Mouse (Mus musculus): ENCODE data around the gene Gpr12. TPM values are rescaled to one million over a fixed set of nuclear protein-coding genes. Genes with fewer than 3 reads are reported as not detected.

Gene Gpr12
- not detected in 2 replicates for total RNA-seq (2014; rRNA removed; ENCODE audit: low replicate concordance)
- not detected in 2 replicates for polyA plus RNA-seq (2015; fragmentation: Nextera tagmentation; extraction: Ambion mirVana)

- Histone ChIP-seq H3K9ac (replicated peaks; ENCODE audit: low read depth, low read length) (no peak within 1 kb of the TSS), H3K27ac (ENCODE audit: low read depth) (no peak within 1 kb of the TSS), H3K4me2 (ENCODE audit: low read depth, low read length) (peak within 1 kb of the TSS; percentile 75), H3K4me1 (ENCODE audit: control insufficient read depth, insufficient read depth) (no peaks in the 10 kb centered on the region), H3K27me3 (ENCODE audit: control insufficient read depth, insufficient read depth, low read length) (peaks cover 39% of the 10 kb centered on the region), H3K9me3 (replicated peaks; ENCODE audit: control insufficient read depth, low read length) (no peaks in the 10 kb centered on the region), H3K36me3 (replicated peaks; ENCODE audit: control insufficient read depth, insufficient read depth, low read length) (no peaks in the 10 kb centered on the region), H3K4me3 (ENCODE audit: low read depth, low read length) (peak within 1 kb of the TSS; percentile 50)
- no peak for ATAC-seq (ENCODE audit: insufficient read depth, low read depth)
- TF ChIP-seq CTCF (IDR thresholded peaks at IDR 0.05; ENCODE audit: low read depth) = no peak
- TF ChIP-seq EP300 (IDR thresholded peaks at IDR 0.05; ENCODE audit: low read depth) = no peak
- WGBS = 2% methylated on average over 62 of the region's 64 CpGs
- no peak for DNase-seq (ENCODE audit: low spot score)
Measured at GRCm38 (mm10) chr5:146584478-146585306, at the start of gene Gpr12. Gpr12 (minus strand) TSS chr5:146585239.

GRCm38 (mm10) chr5:146631602-146632001 lies 46.6 kb upstream of the Gpr12 start:
- DNase-seq (ENCODE audit: low spot score) (no peak), ATAC-seq (ENCODE audit: insufficient read depth, low read depth) (no peak)
- TF ChIP-seq EP300 (IDR thresholded peaks at IDR 0.05; ENCODE audit: low read depth) (no peak), CTCF (IDR thresholded peaks at IDR 0.05; ENCODE audit: low read depth) (no peak)
- H3K4me1 ChIP-seq (ENCODE audit: control insufficient read depth, insufficient read depth) = no peaks in the 10 kb centered on the region
- H3K36me3 ChIP-seq (replicated peaks; ENCODE audit: control insufficient read depth, insufficient read depth, low read length) = no peaks in the 10 kb centered on the region
- H3K9ac ChIP-seq (replicated peaks; ENCODE audit: low read depth, low read length) = no peak overlapping the region
- H3K9me3 ChIP-seq (replicated peaks; ENCODE audit: control insufficient read depth, low read length) = no peaks in the 10 kb centered on the region
- no peak overlapping the region for H3K4me3 ChIP-seq (ENCODE audit: low read depth, low read length)
- no peak overlapping the region for H3K27ac ChIP-seq (ENCODE audit: low read depth)
- 72% methylated on average over 3 of the region's 3 CpGs for WGBS
- H3K4me2 ChIP-seq (ENCODE audit: low read depth, low read length) = no peak overlapping the region
- H3K27me3 ChIP-seq (ENCODE audit: control insufficient read depth, insufficient read depth, low read length) = no peaks in the 10 kb centered on the region

- WGBS = 41% methylated on average over 4 of the region's 4 CpGs
- no peak overlapping the region for H3K4me3 ChIP-seq (ENCODE audit: low read depth, low read length)
- no peak for ATAC-seq (ENCODE audit: insufficient read depth, low read depth)
- H3K27me3 ChIP-seq (ENCODE audit: control insufficient read depth, insufficient read depth, low read length) = no peaks in the 10 kb centered on the region
- no peaks in the 10 kb centered on the region for H3K4me1 ChIP-seq (ENCODE audit: control insufficient read depth, insufficient read depth)
- H3K9me3 ChIP-seq (replicated peaks; ENCODE audit: control insufficient read depth, low read length) = no peaks in the 10 kb centered on the region
- no peak overlapping the region for H3K4me2 ChIP-seq (ENCODE audit: low read depth, low read length)
- no peaks in the 10 kb centered on the region for H3K36me3 ChIP-seq (replicated peaks; ENCODE audit: control insufficient read depth, insufficient read depth, low read length)
- TF ChIP-seq EP300 (IDR thresholded peaks at IDR 0.05; ENCODE audit: low read depth) (no peak), CTCF (IDR thresholded peaks at IDR 0.05; ENCODE audit: low read depth) (no peak)
- no peak for DNase-seq (ENCODE audit: low spot score)
- H3K9ac ChIP-seq (replicated peaks; ENCODE audit: low read depth, low read length) = no peak overlapping the region
- no peak overlapping the region for H3K27ac ChIP-seq (ENCODE audit: low read depth)
Measured at GRCm38 (mm10) chr5:146630961-146631360, 45.9 kb upstream of the Gpr12 start.

- no peaks in the 10 kb centered on the region for H3K27me3 ChIP-seq (ENCODE audit: control insufficient read depth, insufficient read depth, low read length)
- 77% methylated on average over 10 of the region's 10 CpGs for WGBS
- ATAC-seq (ENCODE audit: insufficient read depth, low read depth) (no peak), DNase-seq (ENCODE audit: low spot score) (no peak)
- H3K36me3 ChIP-seq (replicated peaks; ENCODE audit: control insufficient read depth, insufficient read depth, low read length) = no peaks in the 10 kb centered on the region
- H3K4me3 ChIP-seq (ENCODE audit: low read depth, low read length) = no peak overlapping the region
- H3K4me1 ChIP-seq (ENCODE audit: control insufficient read depth, insufficient read depth) = no peaks in the 10 kb centered on the region
- no peak overlapping the region for H3K4me2 ChIP-seq (ENCODE audit: low read depth, low read length)
- H3K27ac ChIP-seq (ENCODE audit: low read depth) = no peak overlapping the region
- no peaks in the 10 kb centered on the region for H3K9me3 ChIP-seq (replicated peaks; ENCODE audit: control insufficient read depth, low read length)
- no peak overlapping the region for H3K9ac ChIP-seq (replicated peaks; ENCODE audit: low read depth, low read length)
- TF ChIP-seq EP300 (IDR thresholded peaks at IDR 0.05; ENCODE audit: low read depth) (no peak), CTCF (IDR thresholded peaks at IDR 0.05; ENCODE audit: low read depth) (no peak)
Measured at GRCm38 (mm10) chr5:146629636-146630035, 44.6 kb upstream of the Gpr12 start.

- Histone ChIP-seq H3K9me3 (replicated peaks; ENCODE audit: control insufficient read depth, low read length) (no peaks in the 10 kb centered on the region), H3K27ac (ENCODE audit: low read depth) (no peak overlapping the region), H3K36me3 (replicated peaks; ENCODE audit: control insufficient read depth, insufficient read depth, low read length) (no peaks in the 10 kb centered on the region), H3K4me3 (ENCODE audit: low read depth, low read length) (no peak overlapping the region), H3K9ac (replicated peaks; ENCODE audit: low read depth, low read length) (no peak overlapping the region), H3K4me2 (ENCODE audit: low read depth, low read length) (no peak overlapping the region), H3K4me1 (ENCODE audit: control insufficient read depth, insufficient read depth) (no peaks in the 10 kb centered on the region), H3K27me3 (ENCODE audit: control insufficient read depth, insufficient read depth, low read length) (no peaks in the 10 kb centered on the region)
- DNase-seq (ENCODE audit: low spot score) = no peak
- no peak for TF ChIP-seq CTCF (IDR thresholded peaks at IDR 0.05; ENCODE audit: low read depth)
- no peak for TF ChIP-seq EP300 (IDR thresholded peaks at IDR 0.05; ENCODE audit: low read depth)
- no peak for ATAC-seq (ENCODE audit: insufficient read depth, low read depth)
- WGBS = 72% methylated on average over 1 of the region's 1 CpGs
Measured at GRCm38 (mm10) chr5:146628804-146629203, 43.8 kb upstream of the Gpr12 start.

Data from heart, postnatal 0 days (tissue).